Mouse (Mus musculus) urinary bladder, adult 18-20 months (tissue): Measurements from ENCODE around the gene BC053393.
"Not testable (repeated sequence)": the region's sequence is repeated elsewhere in the genome, so short reads cannot be mapped to it uniquely, and the experiment has no call there.

Experiments used
- DNase-seq, 2 experiments: peaks; one replicate each; pipeline ENCODE4 v3.0.0; 2022; ENCODE audit warnings: low spot score in 2 of 2, mixed read lengths in 2 of 2

The BC053393 gene

DNA sequence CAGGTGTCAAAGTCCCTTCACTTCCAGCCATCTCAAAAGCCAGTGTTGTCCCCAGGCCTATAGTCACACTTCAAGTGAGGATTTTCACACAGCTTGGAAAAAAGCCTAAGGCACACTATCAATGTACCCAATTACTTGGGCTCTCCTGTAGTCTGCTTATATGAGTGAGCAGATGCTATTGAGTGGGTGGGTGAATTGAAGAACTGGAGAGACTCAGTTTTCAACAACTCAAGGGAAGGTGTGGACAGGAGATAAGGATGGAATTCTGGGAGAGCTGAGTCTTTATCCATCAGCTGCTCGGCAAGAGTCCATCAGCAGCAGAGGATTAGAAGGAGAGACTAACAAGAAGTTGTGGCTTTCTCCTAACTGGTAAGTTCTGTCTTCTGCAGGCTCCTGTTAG lies at the start of gene BC053393:
TSS of gene BC053393 (plus strand) at position 210 of the 400 bp plus-strand sequence.
- no peak for DNase-seq

DNA sequence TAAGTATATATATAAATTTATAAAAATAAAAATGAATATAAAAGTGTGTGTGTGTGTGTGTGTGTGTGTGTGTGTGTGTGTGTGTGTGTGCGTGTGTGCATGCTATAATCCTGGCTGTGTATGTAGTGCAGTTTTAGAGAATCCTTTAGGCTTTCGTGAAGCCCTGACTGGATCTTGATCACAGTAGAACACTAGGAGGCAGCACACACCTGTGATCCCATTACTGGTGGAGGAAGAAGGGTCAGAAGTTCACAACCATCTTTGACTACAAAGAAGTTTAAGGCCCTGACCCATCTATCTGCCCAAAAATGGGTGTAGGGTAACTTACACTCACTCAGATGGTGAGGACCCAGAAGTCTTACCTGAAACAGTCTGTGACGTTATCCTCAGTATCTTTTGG lies 48.6 kb upstream of the BC053393 start:
- DNase-seq = no peak

DNA sequence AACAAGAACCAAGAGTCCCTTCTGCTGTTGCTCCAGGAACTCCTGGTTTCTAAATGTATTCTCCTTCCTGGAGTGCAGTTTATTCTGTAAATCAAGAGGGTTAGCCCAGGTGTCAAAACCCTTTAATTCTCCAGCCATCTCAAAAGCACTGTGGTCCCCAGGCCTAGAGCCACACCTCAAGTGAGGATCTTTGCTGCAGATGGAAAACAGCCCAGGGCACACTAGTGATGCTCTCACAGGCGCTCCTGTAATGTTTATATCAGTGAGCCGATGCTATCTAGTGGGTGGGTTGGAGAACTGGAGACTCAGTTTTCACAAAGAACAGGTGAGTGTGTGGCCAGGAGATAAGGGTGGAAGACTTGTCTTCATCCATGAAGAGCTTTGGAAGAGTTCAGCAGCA lies 47.4 kb upstream of the BC053393 start, which contains the start of gene Gm12169:
TSS of gene Gm12169 (plus strand) at position 301 of the 400 bp plus-strand sequence.
- DNase-seq = no peak

DNA sequence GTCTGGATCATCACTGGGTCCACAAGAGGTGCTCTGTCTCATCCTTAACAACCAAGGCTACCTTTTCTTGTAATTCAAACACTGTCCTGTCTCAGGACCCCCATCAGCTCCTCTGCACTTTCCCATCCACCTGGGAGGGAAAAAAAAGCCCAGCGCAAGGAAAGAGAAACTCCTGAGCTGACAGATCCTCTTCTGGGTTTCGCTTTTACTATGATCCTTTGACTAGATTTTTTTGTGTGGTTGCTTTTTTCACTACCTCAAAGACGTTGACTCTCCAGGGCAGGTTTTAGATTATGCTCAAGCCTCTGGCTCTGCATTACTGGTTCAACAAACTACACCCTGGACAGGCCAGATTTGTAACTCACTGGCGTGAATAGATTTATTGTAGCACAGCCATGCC lies 41.2 kb upstream of the BC053393 start:
- DNase-seq = no peak

DNA sequence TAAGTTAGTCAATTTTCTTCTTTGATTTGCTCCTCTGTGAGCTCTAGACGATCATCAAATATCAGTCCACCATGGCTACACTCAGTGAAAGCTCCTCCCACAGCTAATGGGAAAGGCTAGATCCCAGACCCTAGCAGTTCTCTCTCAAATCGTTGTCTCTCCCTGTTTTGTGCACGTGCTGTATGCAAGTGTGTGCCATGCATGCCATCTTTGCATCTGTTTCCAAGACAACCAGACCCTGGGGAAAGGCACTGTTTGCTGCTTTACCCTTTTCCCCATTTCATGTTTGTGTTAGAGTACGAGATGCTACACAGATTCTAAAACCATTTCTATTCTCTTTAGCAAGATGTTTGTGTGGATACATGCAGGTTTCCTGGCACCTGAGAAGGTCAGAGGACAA lies 34.4 kb upstream of the BC053393 start:
- DNase-seq = no peak

DNA sequence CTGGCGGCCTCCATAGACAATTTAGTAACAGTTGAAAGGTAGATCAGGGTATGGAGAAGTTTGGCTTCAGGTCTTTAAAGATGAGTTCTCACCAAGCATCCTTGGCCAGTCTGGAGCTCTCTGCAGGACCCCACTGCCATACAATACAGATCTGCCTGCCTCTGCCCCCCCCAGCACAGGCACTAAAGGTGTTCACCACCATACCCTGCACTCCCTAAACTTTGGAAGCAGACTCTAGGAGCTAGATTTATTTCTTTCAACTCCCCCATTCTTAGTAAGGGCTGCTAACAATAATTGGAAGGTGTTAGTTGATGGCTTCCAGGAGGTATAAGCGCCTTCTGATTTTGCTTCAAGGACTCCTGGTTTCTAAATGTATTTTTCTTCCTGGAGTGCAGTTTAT lies 27.8 kb upstream of the BC053393 start:
- no peak for DNase-seq

DNA sequence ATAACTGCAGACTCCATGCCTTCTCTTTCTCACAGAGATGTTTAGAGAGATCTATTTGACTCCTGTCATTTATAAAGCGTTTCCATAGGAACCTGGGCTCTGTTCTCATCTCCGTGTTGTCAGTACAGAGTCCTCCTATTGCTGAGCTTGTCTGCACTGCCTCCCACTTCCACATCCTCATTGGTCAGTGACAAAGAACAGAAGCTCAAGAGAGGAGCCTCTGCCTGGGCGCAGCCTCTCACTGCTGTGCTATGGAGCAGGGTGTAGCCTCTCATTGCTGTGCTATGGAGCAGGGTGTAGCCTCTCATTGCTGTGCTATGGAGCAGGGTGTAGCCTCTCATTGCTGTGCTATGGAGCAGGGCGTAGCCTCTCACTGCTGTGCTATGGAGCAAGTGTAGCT lies 21.6 kb upstream of the BC053393 start:
- no peak for DNase-seq

DNA sequence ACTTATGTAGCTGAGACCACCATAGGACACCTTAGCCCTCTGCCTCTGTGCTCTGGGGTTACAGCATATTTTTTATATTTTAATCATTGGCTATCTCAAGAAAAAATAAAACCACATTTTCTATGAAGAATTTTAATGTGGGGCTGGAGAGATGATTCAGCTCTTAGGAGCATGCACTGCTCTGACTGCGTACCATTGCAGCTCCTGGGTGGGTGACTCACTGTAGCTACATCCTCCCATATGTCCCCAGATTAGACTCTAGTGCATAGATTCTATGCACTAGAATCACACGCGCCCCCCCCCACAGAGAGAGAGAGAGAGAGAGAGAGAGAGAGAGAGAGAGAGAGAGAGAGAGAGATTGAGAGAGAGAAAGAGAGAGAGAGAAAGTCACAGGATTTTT lies 18.6 kb upstream of the BC053393 start:
- no peak for DNase-seq

DNA sequence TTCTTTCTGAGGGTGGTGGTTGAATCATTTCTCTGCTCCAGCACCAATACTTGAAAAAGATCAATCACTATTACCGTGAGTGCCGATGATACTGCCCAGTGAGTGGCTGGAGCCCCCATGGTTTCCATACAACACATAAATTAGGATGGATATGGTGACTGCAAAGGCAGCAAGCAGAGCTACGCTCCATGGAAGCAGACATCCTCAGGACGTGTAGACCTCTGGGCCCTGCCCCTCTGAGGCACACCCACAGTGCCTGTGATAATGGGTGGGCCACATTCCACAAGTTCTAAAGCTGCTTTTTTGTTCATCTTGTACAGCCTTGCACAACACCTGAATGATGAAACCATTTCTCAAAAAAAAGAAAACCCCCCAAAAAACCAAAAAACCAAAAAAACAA lies 10.2 kb upstream of the BC053393 start:
- DNase-seq = no peak

DNA sequence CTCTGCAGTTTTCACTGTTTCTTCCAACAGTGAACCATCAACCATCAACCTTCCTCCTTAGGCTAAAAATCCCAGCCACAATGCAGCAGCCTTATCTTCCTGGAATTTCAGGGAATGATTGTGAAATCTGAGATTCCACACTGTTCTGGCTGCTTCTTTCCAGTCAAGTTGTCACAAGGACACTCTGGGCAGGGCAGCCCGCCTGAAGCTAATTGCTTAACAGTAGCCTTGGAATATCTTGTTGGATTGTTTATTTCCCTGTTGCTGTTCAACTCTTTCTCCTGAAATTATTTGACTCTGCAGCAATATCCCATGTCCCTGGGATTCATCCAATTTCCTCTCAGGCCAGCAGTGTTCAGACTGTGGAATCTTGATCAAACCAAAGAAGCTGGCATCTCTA lies 6.7 kb upstream of the BC053393 start:
- no peak for DNase-seq

DNA sequence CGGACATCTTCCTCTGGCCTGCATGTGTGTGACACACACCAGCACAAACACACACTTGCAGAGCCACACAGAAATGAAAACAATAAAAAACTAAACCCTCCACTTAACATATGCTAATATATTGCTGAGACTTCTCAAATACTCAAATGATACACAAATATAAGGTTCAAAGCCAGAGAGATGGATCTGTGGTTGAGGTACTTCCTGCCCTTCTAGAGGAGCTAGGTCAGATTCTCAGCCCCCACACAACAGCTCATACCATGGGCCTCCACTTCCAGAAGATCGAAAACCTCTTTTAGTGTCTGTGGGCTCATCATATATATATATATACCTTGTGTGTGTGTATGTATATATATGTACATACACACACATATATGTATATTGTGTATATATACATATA lies 5.4 kb upstream of the BC053393 start:
- DNase-seq = no peak

DNA sequence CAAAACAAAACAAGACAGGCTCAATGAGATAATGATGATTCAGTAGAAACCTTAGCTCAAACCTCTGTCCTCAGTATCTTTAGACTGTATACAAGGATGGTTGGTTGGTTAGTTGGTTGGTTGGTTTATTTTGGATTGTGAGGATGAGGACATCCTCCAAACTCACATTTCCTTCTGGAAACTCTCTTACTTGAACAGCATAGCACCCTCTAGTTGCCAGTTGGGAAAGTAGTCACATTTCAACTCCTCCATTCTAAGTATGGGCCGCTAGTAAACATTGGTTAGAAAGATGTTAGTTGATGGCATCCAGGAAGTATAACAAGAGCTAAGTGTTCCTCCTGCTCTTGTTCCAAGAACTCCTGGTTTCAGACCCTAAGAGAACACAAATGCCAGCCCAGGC lies 2.2 kb upstream of the BC053393 start:
- no peak for DNase-seq

DNA sequence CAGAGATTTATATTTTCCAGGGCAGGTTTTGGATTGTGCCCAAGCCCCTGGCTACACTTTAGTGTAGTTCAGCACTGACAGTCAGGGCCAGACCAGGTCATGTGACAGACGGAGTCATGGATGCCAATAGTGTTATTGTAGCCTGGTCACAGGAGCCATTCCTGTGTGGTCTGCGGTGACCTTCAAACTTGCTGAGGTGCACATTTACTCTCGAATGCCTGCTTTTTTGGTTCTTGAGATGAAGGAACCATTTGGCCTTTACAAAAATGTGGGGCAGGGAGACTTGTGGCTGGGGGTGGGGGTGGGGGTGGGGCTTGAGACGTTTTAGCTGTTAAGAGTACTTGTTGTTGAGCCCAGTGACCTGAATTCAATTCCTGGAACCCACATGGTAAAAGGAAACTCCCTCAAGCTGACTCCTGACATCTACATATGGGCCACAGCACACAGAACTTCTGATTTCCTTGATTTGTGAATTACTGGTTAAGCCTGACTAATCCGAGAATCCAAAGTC lies 7.5 kb downstream of the BC053393 start:
- DNase-seq = no peak

DNA sequence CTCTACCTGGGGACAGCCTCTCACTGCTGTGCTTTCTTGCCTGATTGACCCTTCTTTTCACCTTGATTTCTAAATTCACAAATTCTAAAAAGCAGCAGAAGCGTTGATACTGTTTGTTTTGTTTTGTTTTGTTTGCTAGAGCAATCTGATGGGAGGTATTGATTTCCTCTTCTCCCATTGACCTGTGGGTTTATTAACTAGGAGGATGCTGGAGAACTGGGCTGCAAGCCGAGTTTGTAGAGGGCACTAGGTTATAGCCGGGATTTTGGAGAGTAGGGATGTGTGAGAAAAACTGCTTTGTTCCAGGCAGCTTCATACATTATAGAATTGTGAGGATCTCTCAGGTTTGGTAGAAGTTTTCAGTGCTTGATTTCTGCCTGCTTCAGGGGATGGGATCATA lies 9.1 kb downstream of the BC053393 start:
- no peak for DNase-seq

DNA sequence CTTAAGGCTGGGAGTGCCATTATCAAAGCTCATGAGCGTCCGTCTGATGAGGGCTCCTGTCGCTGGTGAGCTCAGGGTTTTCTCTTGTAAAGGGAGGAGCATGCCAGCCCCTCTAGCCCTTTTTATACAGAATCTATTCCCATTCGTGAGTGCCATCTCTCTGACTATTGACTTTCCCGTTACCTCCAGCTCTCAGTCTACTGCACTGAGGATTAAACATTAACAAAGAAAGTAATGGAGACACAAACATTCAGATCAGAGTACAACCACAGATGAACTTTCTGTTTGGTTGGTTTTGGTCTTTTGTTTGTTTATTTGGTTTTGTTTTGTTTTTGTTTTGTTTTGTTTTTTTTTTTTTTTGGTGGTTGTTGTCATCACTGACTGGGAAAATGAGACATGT lies 11.4 kb downstream of the BC053393 start:
- no peak for DNase-seq

DNA sequence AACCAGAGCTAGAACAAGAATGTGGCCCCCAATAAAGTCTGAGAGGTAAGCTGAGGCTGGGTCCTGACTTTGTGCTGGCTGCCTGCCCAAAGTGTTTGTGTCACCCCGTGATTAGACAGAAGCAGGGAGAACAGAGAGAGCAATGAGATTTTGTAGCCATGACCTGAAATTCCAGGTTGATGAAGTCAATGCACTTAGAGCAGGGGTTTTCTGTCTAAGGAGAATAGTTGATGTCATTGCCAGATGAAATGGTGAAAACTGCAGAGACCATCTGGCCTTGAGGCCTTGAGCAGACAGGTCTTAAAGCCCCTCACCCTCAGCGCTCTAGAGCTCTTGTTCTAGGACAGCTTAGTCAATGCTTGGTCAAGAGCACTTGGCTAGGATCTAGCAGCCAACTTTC lies 21.1 kb downstream of the BC053393 start:
- DNase-seq = no peak

DNA sequence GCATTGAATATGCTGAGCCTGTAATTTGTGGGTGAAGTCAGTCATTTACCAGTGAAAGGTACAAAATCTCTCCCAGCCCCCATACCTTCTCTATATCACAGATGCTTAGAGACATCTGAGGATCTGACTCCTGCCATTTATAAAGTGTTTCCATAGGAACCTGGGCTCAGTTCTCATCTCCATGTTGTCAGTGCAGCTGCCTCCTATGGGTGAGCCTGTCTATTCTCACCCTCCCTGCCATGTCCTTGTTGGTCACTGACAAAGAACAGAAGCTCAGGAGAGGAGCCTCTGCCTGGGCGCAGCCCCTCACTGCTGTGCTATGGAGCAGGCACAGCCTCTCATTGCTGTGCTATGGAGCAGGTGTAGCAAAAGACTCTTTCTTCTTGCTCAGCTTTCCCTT lies 48.6 kb downstream of the BC053393 start:
- DNase-seq = no peak

DNA sequence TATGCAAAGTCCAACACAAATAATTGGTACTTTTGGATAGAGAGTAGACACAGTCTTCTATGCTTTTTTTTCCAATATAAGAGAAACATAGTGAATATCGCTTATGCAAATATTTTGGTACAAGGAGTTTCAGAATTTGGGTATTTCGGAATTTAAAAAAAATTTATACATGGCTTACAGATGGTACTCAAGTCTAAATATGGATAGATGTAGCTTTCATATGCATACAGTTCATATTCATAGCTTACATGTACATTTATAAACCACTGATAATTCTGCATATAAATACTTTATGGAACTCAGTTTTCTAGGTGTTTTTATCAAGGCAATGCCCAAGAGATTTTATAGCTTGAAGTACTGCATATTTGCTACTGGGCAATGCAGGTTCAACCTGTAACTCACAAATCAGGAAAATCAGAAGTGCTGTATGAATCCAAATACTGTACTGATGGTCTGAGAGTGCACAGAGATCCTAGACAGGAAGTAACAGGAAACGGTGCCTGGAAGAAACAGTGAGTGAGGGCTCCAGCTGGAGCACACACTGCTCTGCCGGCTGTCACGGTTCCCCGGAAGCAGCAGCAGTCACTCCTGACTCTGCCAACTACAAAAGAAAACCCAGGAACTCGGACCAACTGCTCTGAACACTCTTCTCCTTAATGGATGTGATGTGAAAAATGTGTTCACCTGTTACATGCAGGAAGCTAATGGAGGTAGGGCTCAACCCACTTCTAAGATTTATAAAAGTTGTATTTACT lies 49.3 kb downstream of the BC053393 start:
- DNase-seq = no peak

DNA sequence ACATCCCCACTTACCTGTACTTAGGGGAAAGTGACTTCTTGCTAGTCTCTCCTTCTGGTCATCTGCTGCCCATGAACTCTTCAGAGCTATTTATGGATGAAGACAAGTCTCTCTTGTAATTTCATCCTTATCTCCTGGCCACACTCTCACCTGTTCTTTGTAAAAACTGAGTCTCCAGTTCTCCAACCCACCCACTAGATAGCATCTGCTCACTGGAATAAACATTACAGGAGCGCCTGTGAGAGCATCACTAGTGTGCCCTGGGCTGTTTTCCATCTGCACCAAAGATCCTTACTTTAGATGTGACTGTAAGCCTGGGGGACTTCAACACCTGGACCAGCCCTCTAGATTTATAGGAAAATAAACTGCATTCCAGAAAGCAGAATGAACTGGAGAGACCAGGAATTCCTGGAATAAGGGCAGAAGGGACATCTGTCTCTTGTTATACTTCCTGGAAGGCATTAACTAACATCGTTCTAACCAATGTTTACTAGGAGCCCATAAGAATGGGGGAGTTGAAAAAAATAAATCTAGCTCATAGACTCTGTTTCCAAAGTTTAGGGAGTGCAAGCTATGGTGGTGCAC lies 58.0 kb downstream of the BC053393 start, which contains the start of gene Dppa1:
TSS of gene Dppa1 (minus strand) at position 51 of the 585 bp plus-strand sequence.
- no peak for DNase-seq

DNA sequence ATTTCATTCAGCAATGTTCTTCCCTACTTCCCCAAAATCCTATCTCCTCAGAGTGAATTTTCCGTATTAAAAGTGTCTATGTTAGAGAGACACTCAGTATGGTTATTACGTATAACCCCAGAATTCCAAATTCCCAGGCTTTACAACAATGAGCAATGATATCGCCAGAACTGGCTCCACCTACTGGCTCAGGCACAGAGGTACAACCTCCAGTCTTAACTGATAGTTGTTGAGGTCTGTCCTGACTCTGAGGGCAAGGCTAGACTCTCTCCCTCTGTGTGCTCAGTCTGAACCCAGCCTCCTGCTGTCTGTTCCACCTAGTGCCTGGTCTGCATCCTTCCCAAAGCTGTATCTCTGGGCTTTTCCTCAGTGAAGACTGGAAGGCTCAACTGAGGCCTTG lies 60.3 kb downstream of the BC053393 start:
- peak in 1 of 2 experiments; percentile 5 for DNase-seq

DNA sequence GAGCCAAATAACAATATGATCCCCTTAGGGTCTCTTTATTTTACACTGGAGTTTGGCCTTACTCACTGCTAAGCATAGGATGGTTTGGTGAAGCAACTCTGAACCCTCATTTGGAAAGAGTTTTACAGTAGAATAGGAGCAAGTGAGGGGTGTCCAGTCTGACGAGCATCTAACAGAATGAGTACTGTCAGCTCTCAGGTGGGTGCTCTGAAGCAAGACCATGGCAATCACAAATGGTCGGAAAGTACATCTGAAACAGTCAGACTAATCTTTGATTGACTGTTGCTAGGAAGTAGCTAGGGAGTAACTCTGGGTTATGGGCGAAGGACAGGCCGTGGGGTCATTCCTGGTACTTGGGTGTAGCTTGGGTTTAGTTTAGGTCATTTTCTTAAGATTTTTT lies 64.2 kb downstream of the BC053393 start:
- DNase-seq = not testable (repeated sequence)

DNA sequence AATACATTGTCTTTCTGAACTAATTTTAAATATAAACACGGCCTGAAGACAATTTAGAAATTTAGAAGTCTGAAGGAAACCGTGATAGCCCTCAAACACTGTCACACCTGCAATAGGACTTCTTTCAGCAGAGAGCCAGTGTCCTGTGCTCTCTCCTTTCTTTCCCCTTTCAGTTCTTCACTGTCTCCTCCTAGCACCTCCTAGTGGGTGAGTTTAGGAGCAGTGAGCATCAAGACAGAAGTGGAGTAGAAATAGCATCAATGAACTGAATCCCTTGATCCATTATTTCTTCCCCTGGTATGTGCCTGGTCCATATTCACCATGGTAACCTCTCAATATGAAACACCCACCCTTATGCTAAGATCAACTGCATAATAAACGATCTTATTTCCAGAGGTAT lies 65.2 kb downstream of the BC053393 start:
- DNase-seq = no peak
